Mouse (Mus musculus): ENCODE results near the gene Tmem136. TPM values are rescaled to one million over a fixed set of nuclear protein-coding genes. Genes with fewer than 3 reads are reported as not detected.
"Not testable (repeated sequence)": the region's sequence is repeated elsewhere in the genome, so short reads cannot be mapped to it uniquely, and the experiment has no call there.

Tmem136 gene
- total RNA-seq (2021) = 1 to 10 TPM; 4.8 to 8.7 TPM
- long read RNA-seq, experiment 1, partial matches to known transcripts = 0 of 1 reads
- long read RNA-seq, experiment 1, other reads (novel, unspliced or antisense) = 1 of 1 reads
- long read RNA-seq, experiment 2 = 0 reads

DNA sequence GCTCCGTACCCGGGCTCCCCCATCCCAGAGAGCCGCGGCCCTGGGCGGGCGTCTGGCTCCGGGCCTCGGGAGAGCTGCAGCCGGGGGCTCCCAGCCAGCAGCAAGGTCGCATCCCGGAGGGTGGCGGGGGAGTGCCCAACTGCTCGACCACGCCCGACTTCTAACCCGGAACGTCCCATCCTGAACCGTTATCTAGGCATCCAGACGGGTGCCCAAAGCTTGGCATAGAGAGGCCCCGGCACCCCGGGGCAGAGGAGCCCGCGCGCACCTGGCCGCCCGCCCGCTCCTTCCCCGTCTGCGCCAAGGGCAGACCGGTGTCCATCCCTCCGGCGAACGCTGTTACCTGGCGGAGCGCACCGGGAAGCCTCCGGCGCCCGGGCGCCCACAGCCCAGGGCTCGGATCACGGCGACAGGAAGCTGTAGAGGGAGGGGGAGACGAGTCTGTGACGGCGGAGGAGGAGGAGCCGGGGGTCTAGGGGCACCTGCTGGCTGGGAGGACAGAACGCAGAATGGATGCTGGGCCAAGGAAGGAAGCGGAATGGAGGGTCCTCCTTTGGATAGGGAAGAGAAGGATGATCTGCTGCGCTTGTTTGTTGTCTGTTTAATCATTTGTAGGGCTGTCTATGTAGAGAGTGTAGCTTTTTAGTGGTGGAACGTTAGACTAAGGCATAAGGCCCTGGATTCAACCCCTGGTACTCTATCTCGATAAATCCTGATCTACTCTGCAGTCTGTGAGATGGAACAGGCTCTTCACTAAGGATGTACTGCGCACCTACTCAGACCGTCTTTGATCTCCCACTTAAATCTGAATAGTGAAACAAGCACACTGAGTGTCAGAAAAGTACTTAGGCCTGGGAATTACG lies at the start of gene Tmem136:
Gene Tmem136 (minus strand): TSS at position 437 of the 863 bp plus-strand sequence.
- DNase-seq = peak; percentile 63 to 77

DNA sequence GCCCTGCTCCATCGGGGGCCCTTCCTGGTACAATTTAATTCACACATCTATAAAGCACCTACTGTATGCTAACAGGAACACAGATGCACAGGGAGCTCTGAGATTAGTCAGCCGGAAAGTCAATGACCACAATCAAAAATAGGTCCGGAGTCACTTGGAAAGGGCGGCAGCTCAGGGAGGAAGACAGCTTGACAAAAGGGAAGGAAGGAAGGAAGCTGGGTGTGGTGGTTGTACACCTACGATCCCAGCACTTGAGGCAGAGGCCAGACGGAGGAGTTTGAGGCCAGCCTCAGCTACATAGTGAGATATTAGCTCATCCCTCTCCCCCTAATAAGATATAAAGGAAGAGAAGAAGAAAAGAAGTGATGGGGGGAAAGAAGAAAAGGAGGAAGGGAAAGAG lies 39.6 kb upstream of the Tmem136 start:
- no peak for DNase-seq

GRCm38 (mm10) chr9:43151779-43152178 lies 35.4 kb upstream of the Tmem136 start:
- no peak for DNase-seq

GRCm38 (mm10) chr9:43150957-43151356 lies 34.6 kb upstream of the Tmem136 start:
- DNase-seq = no peak

- DNase-seq = peak in 1 of 2 experiments; percentile 48
Measured at GRCm38 (mm10) chr9:43150075-43150474, 33.7 kb upstream of the Tmem136 start.

GRCm38 (mm10) chr9:43149498-43149897 lies 33.1 kb upstream of the Tmem136 start:
- no peak for DNase-seq

DNA sequence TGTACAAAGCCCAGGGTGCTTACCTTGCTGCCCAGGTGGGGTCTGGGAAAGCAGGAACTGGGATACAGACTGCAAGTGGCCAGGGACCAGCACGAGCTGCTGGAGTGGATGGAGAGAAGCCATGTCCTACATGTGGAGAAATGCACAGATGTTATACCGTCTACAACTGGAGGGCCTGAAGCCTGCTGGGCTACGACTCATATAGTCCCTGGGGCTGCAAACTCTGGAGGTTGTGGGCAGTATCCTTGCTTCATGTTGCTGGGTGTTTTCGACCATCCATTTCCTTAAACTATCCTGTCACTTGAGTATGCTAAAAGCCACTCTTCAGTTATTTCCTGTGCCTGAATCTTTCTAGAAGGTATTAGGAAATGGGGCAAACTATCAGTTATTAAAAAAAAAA lies 28.8 kb upstream of the Tmem136 start:
- no peak for DNase-seq

GRCm38 (mm10) chr9:43144206-43144810 lies 27.9 kb upstream of the Tmem136 start:
- no peak for DNase-seq

GRCm38 (mm10) chr9:43141839-43142238 lies 25.5 kb upstream of the Tmem136 start:
- peak; percentile 73 to 82 for DNase-seq

- no peak for DNase-seq
Measured at GRCm38 (mm10) chr9:43133525-43133924, 17.2 kb upstream of the Tmem136 start.

GRCm38 (mm10) chr9:43132380-43132779 lies 16.0 kb upstream of the Tmem136 start:
- DNase-seq = no peak

- no peak for DNase-seq
Measured at GRCm38 (mm10) chr9:43131940-43132339, 15.6 kb upstream of the Tmem136 start.

DNA sequence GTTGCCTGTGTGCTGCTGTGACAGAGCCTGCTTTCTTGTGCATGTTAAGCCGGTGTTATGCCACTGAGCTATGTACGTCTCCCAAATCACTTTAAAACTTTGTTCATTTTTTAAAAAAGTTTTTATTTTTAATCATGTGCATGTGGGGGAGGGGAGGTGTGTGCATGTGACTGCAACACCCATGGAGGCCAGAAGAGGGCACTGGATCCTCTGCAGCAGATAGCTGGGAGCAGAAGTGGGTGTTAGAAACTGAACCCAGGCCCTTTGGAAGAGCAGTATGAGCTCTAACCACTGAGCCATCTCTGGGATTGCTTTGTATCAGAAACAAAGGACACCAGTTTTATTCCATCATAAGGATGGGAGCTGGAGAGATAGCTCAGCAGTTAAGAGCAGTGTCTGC lies 14.3 kb upstream of the Tmem136 start:
- no peak for DNase-seq

- peak; percentile 33 to 48 for DNase-seq
Measured at GRCm38 (mm10) chr9:43127101-43127787, 10.9 kb upstream of the Tmem136 start.

DNA sequence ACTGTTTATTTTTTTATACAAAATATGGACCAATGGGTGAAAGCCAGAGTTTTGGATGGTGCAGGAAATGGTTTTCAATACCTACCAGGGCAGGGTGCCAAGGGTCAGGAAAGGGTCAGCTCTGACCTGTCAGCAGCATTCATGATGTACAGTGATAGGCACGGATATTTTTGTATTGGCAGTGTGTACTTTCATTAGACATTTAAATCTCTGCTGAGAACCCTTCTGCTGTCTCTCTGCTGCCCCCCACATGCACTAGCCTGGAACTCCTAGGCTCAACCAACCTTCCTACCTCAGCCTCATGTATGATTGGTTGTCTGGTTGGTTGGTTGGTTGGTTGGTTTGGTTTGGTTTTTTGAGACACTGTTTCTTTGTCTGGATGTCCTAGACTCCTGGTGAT lies 6.0 kb upstream of the Tmem136 start:
- DNase-seq = peak; percentile 27 to 58

DNA sequence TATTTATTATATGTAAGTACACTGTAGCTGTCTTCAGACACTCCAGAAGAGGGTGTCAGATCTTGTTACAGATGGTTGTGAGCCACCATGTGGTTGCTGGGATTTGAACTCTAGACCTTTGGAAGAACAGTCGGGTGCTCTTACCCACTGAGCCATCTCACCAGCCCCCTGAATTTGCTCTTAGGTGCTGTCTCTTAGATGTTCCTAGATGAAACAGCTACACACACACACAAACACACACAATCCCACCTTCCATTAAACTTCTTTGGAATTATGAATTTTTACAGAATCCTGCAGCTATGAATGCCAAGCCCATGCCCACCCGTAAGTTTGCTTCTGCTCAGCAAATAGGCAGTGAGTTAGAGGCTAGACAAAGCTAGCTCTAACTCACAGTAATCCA lies 5.6 kb upstream of the Tmem136 start:
- DNase-seq = not testable (repeated sequence)

GRCm38 (mm10) chr9:43116997-43117336 lies 597 bp upstream of the Tmem136 start:
- DNase-seq = no peak

- DNase-seq = peak in 1 of 2 experiments; percentile 40
Measured at GRCm38 (mm10) chr9:43115431-43116133, 788 bp downstream of the Tmem136 start.

DNA sequence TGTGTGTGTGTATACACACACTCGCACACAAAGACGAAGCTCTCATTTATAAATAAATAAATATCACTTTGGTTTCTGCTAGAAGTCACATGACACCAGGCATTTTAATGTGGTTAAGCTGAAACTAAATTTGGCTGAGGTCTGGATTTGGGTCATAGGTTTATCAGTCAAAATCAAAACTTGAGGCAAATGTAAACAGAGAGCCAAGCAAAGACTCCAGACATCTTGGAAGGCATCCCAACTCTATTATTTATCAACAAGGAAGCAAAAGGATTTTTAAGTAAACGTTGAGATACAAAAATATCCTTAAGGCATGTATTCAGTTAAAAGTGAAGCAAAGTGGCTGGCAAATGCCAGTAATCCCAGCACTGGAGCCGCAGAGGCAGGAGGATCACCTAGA lies 1.5 kb downstream of the Tmem136 start:
- DNase-seq = no peak

GRCm38 (mm10) chr9:43110286-43110980 lies 5.9 kb downstream of the Tmem136 start:
- DNase-seq = peak; percentile 42 to 46

- DNase-seq = no peak
Measured at GRCm38 (mm10) chr9:43109125-43109524, 7.2 kb downstream of the Tmem136 start.

GRCm38 (mm10) chr9:43108721-43109120 lies 7.6 kb downstream of the Tmem136 start:
- DNase-seq = no peak

Measured in adrenal gland, postnatal 36 days (tissue).